35 mouse cellular contexts compared by ENCODE assay signal in genomic region chr19:39740920-39741319, GRCm38 (mm10). TPM values are rescaled to one million over a fixed set of nuclear protein-coding genes. Genes with fewer than 3 reads are reported as not detected.
A peak's percentile ranks its signal among the peaks of the same experiment; 100 is the strongest.
DNase-seq lines count a peak whose midpoint lies in the region; ATAC-seq and TF ChIP-seq lines count a peak whose summit lies in the region.
"Had no signal": no experiment of that assay in that cellular context is flagged by ENCODE, and none has a peak within 500 bp of the region (broad histone marks: within the 10 kb centered on the region; RNA-seq: fewer than 3 reads in every experiment).

Gene Cyp2c68, minus strand, starts transcription at chr19:39741054.

- 79% methylated on average over 2 of the region's 2 CpGs for WGBS in intestine, embryonic 14.5 days
- 61% methylated on average over 2 of the region's 2 CpGs for WGBS in intestine, embryonic 15.5 days
- WGBS in liver, embryonic 12.5 days (ENCODE audit: insufficient replicate concordance), result 55% methylated on average over 2 of the region's 2 CpGs
- WGBS in liver, postnatal 0 days (ENCODE audit: insufficient replicate concordance), result 51% methylated on average over 2 of the region's 2 CpGs
- WGBS in thymus, adult 2 months, result 92% methylated on average over 2 of the region's 2 CpGs

- no peak within 1 kb of the TSS for H3K9ac ChIP-seq in intestine, embryonic 14.5 days (ENCODE audit: low read length)
- H3K9ac ChIP-seq in intestine, embryonic 15.5 days, result no peak within 1 kb of the TSS
- no peak within 1 kb of the TSS for H3K9ac ChIP-seq in liver, embryonic 12.5 days
- no peak within 1 kb of the TSS for H3K9ac ChIP-seq in liver, postnatal 0 days (replicated peaks)
- H3K9ac ChIP-seq: embryonic facial prominence, embryonic 13.5 days; forebrain, embryonic 15.5 days; heart, embryonic 15.5 days; kidney, embryonic 15.5 days; limb, embryonic 15.5 days; midbrain, embryonic 12.5 days; neural tube, embryonic 13.5 days had no signal

- H3K4me3 ChIP-seq in intestine, embryonic 14.5 days (ENCODE audit: low read depth, low read length), result no peak within 1 kb of the TSS
- peak within 1 kb of the TSS; percentile 19; the same call in 1 of the 2 replicates for H3K4me3 ChIP-seq in intestine, embryonic 15.5 days (replicated peaks)
- no peak within 1 kb of the TSS; the same call in 1 of the 2 replicates for H3K4me3 ChIP-seq in liver, embryonic 12.5 days
- H3K4me3 ChIP-seq in liver, postnatal 0 days (ENCODE audit: low read depth, low read length), result peak within 1 kb of the TSS; percentile 35
- H3K4me3 ChIP-seq in thymus, adult 2 months (ENCODE audit: control insufficient read depth, insufficient read depth, low read length), result no peak within 1 kb of the TSS
- H3K4me3 ChIP-seq: embryonic facial prominence, embryonic 13.5 days; forebrain, embryonic 10.5 days; forebrain, embryonic 15.5 days; heart, embryonic 10.5 days; heart, embryonic 15.5 days; kidney, embryonic 15.5 days; limb, embryonic 10.5 days; limb, embryonic 15.5 days; megakaryocyte, embryonic 14.5 days; midbrain, embryonic 12.5 days; neural tube, embryonic 13.5 days had no signal

- DNase-seq in intestine, embryonic 14.5 days (ENCODE audit: low spot score), result no peak
- DNase-seq in liver, postnatal 0 days, result no peak
- no peak for DNase-seq in right cerebral cortex, adult 18-20 months
- no peak for DNase-seq in thymus, adult 2 months
- DNase-seq: adrenal gland, adult 8-10 months; B cell, adult 2 months; cerebellum, adult 18-20 months; cerebellum, postnatal 10 days; gastrocnemius, postnatal 25 days; heart, adult 11 months; kidney, adult 18-20 months; kidney, postnatal 36 days; lung, postnatal 4 days; right cerebral cortex, postnatal 14 days; thymus, postnatal 14 days had no signal

- H3K4me2 ChIP-seq in intestine, embryonic 14.5 days (ENCODE audit: low read length), result no peak within 1 kb of the TSS
- no peak within 1 kb of the TSS for H3K4me2 ChIP-seq in intestine, embryonic 15.5 days (replicated peaks)
- H3K4me2 ChIP-seq in liver, embryonic 12.5 days, result no peak within 1 kb of the TSS
- H3K4me2 ChIP-seq in liver, postnatal 0 days (ENCODE audit: low read depth, low read length), result peak within 1 kb of the TSS; percentile 7; the same call in 1 of the 2 replicates
- H3K4me2 ChIP-seq: embryonic facial prominence, embryonic 13.5 days; forebrain, embryonic 15.5 days; heart, embryonic 15.5 days; kidney, embryonic 15.5 days; limb, embryonic 15.5 days; midbrain, embryonic 12.5 days; neural tube, embryonic 13.5 days had no signal

- no peak for TF ChIP-seq POLR2A in thymus, adult 2 months (IDR thresholded peaks at IDR 0.05; ENCODE audit: control insufficient read depth, extremely low read depth, insufficient read depth, low read length, poor library complexity)

- ATAC-seq in intestine, embryonic 14.5 days (replicated peaks; ENCODE audit: low FRiP score, low TSS enrichment, low read depth), result no peak
- ATAC-seq in intestine, embryonic 15.5 days, result peak; percentile 69
- ATAC-seq in liver, embryonic 12.5 days, result peak; percentile 57; the same call in 1 of the 2 replicates
- ATAC-seq in liver, postnatal 0 days, result peak; percentile 79
- no peak for ATAC-seq in CD4-positive, CD25-positive, alpha-beta regulatory T cell, adult 4 months
- ATAC-seq: activated CD4-positive, CD25-positive, alpha-beta regulatory T cell, adult 4 months; forebrain, embryonic 15.5 days; hindbrain, postnatal 0 days had no signal

- no peak within 1 kb of the TSS for H3K27ac ChIP-seq in intestine, embryonic 14.5 days (ENCODE audit: low read depth)
- H3K27ac ChIP-seq in intestine, embryonic 15.5 days, result no peak within 1 kb of the TSS
- H3K27ac ChIP-seq in liver, embryonic 12.5 days, result no peak within 1 kb of the TSS
- H3K27ac ChIP-seq in liver, postnatal 0 days (ENCODE audit: low read depth), result peak within 1 kb of the TSS; percentile 64; the same call in 1 of the 2 replicates
- no peak within 1 kb of the TSS for H3K27ac ChIP-seq in thymus, adult 2 months (ENCODE audit: control insufficient read depth, insufficient read depth, low read length)
- H3K27ac ChIP-seq: embryonic facial prominence, embryonic 13.5 days; forebrain, embryonic 10.5 days; forebrain, embryonic 15.5 days; heart, embryonic 10.5 days; heart, embryonic 15.5 days; hindbrain, postnatal 0 days; kidney, embryonic 15.5 days; limb, embryonic 10.5 days; limb, embryonic 15.5 days; midbrain, embryonic 12.5 days; neural tube, embryonic 13.5 days had no signal

- no peak for TF ChIP-seq EP300 in liver, postnatal 0 days (IDR thresholded peaks at IDR 0.05; ENCODE audit: low read depth)

- TF ChIP-seq CTCF in liver, postnatal 0 days (IDR thresholded peaks at IDR 0.05; ENCODE audit: low read depth), result no peak
- TF ChIP-seq CTCF in thymus, adult 2 months (IDR thresholded peaks at IDR 0.05; ENCODE audit: borderline replicate concordance, control insufficient read depth, extremely low read depth, insufficient read depth, low read length, poor library complexity), result no peak

- H3K27me3 ChIP-seq in intestine, embryonic 14.5 days (replicated peaks; ENCODE audit: control insufficient read depth, insufficient read depth, low read length), result no peaks in the 10 kb centered on the region
- H3K27me3 ChIP-seq in intestine, embryonic 15.5 days (replicated peaks), result no peaks in the 10 kb centered on the region
- no peaks in the 10 kb centered on the region for H3K27me3 ChIP-seq in liver, embryonic 12.5 days (replicated peaks)
- H3K27me3 ChIP-seq in liver, postnatal 0 days (ENCODE audit: insufficient read depth, low read length), result no peaks in the 10 kb centered on the region
- H3K27me3 ChIP-seq in thymus, adult 2 months (ENCODE audit: control insufficient read depth, insufficient read depth, low read length), result no peaks in the 10 kb centered on the region
- H3K27me3 ChIP-seq: CH12.LX; embryonic facial prominence, embryonic 13.5 days; forebrain, embryonic 15.5 days; heart, embryonic 15.5 days; kidney, embryonic 15.5 days; limb, embryonic 15.5 days; megakaryocyte, embryonic 14.5 days; midbrain, embryonic 12.5 days; neural tube, embryonic 13.5 days had no signal

- no peaks in the 10 kb centered on the region for H3K9me3 ChIP-seq in intestine, embryonic 14.5 days (ENCODE audit: control insufficient read depth, low read length)
- H3K9me3 ChIP-seq in intestine, embryonic 15.5 days, result no peaks in the 10 kb centered on the region
- H3K9me3 ChIP-seq in liver, embryonic 12.5 days (replicated peaks), result no peaks in the 10 kb centered on the region
- H3K9me3 ChIP-seq in liver, postnatal 0 days (ENCODE audit: low read length), result no peaks in the 10 kb centered on the region
- H3K9me3 ChIP-seq: embryonic facial prominence, embryonic 13.5 days; forebrain, embryonic 10.5 days; forebrain, embryonic 15.5 days; heart, embryonic 10.5 days; heart, embryonic 15.5 days; kidney, embryonic 15.5 days; limb, embryonic 10.5 days; limb, embryonic 15.5 days; megakaryocyte, embryonic 14.5 days; midbrain, embryonic 12.5 days; neural tube, embryonic 13.5 days had no signal

- no peaks in the 10 kb centered on the region for H3K4me1 ChIP-seq in intestine, embryonic 14.5 days (replicated peaks; ENCODE audit: control insufficient read depth, insufficient read depth, low read length)
- H3K4me1 ChIP-seq in intestine, embryonic 15.5 days (replicated peaks), result no peaks in the 10 kb centered on the region
- H3K4me1 ChIP-seq in liver, embryonic 12.5 days, result no peaks in the 10 kb centered on the region
- H3K4me1 ChIP-seq in liver, postnatal 0 days (ENCODE audit: insufficient read depth), result no peaks in the 10 kb centered on the region
- no peaks in the 10 kb centered on the region for H3K4me1 ChIP-seq in thymus, adult 2 months (replicated peaks; ENCODE audit: control insufficient read depth, insufficient read depth, low read length)
- H3K4me1 ChIP-seq: embryonic facial prominence, embryonic 13.5 days; forebrain, embryonic 10.5 days; forebrain, embryonic 15.5 days; heart, embryonic 10.5 days; heart, embryonic 15.5 days; kidney, embryonic 15.5 days; limb, embryonic 10.5 days; limb, embryonic 15.5 days; megakaryocyte, embryonic 14.5 days; midbrain, embryonic 12.5 days; neural tube, embryonic 13.5 days had no signal

- no peaks in the 10 kb centered on the region for H3K36me3 ChIP-seq in intestine, embryonic 14.5 days (ENCODE audit: control insufficient read depth, insufficient read depth, low read length)
- H3K36me3 ChIP-seq in intestine, embryonic 15.5 days, result no peaks in the 10 kb centered on the region
- no peaks in the 10 kb centered on the region for H3K36me3 ChIP-seq in liver, embryonic 12.5 days
- H3K36me3 ChIP-seq in liver, postnatal 0 days (replicated peaks; ENCODE audit: insufficient read depth, low read length), result no peaks in the 10 kb centered on the region
- H3K36me3 ChIP-seq in thymus, adult 2 months (ENCODE audit: control insufficient read depth, insufficient read depth, low read length), result no peaks in the 10 kb centered on the region
- H3K36me3 ChIP-seq: embryonic facial prominence, embryonic 13.5 days; forebrain, embryonic 10.5 days; forebrain, embryonic 15.5 days; heart, embryonic 10.5 days; heart, embryonic 15.5 days; kidney, embryonic 15.5 days; limb, embryonic 10.5 days; limb, embryonic 15.5 days; midbrain, embryonic 12.5 days; neural tube, embryonic 13.5 days had no signal

RNA-seq across cellular contexts. Expression of gene Cyp2c68, which starts in this region (rescaled TPM):
- 20.5 and 24.0 TPM in 2 replicates for polyA plus RNA-seq in intestine, embryonic 14.5 days (2014; fragmentation: Nextera tagmentation; extraction: Ambion mirVana)
- polyA plus RNA-seq in intestine, embryonic 15.5 days (2015; fragmentation: Nextera tagmentation; extraction: Ambion mirVana), result 63.1 and 63.6 TPM in 2 replicates
- 59.0 and 63.1 TPM in 2 replicates for polyA plus RNA-seq in liver, embryonic 12.5 days (2016; fragmentation: Nextera tagmentation; extraction: Ambion mirVana)
- polyA plus RNA-seq in liver, postnatal 0 days (2015; fragmentation: Nextera tagmentation; extraction: Ambion mirVana), result 288 and 352 TPM in 2 replicates
- polyA plus RNA-seq in thymus, adult 2 months (2012; rRNA removed), result 0.36 TPM in 1 of 2 replicates, not detected in the other
- polyA plus RNA-seq in CD4-positive, CD25-positive, alpha-beta regulatory T cell, adult 4 months (2017; shearing (Covaris generic)), result not detected
- polyA plus RNA-seq: activated CD4-positive, CD25-positive, alpha-beta regulatory T cell, adult 4 months; embryonic facial prominence, embryonic 13.5 days; forebrain, embryonic 10.5 days; forebrain, embryonic 15.5 days; frontal cortex, adult 2 months; heart, embryonic 15.5 days; hindbrain, embryonic 11.5 days; hindbrain, postnatal 0 days; limb, embryonic 10.5 days; midbrain, embryonic 12.5 days; urinary bladder, adult 2 months had no signal

Comparison
In these comparisons a context has a peak if more than half of its experiments do, and no peak if none do; other contexts are left out.
1. RNA of gene Cyp2c68 (polyA plus RNA-seq): 288 to 352 TPM in liver, postnatal 0 days, 63.1 to 63.6 TPM in intestine, embryonic 15.5 days, 59.0 to 63.1 TPM in liver, embryonic 12.5 days and 20.5 to 24.0 TPM in intestine, embryonic 14.5 days; 0.36 TPM in thymus, adult 2 months and not detected in CD4-positive, CD25-positive, alpha-beta regulatory T cell, adult 4 months; every median in the first group is over 10 times any median in the second.
2. ATAC-seq: peak in intestine, embryonic 15.5 days (single experiment), liver, embryonic 12.5 days (single experiment) and liver, postnatal 0 days (single experiment); none in intestine, embryonic 14.5 days (single experiment) and CD4-positive, CD25-positive, alpha-beta regulatory T cell, adult 4 months (single experiment).
3. H3K4me3 ChIP-seq: peak in intestine, embryonic 15.5 days (single experiment) and liver, postnatal 0 days (single experiment); none in intestine, embryonic 14.5 days (single experiment), liver, embryonic 12.5 days (single experiment) and thymus, adult 2 months (single experiment).